Comparison of ENCODE assay signal across 10 mouse cellular contexts in the genomic region with DNA sequence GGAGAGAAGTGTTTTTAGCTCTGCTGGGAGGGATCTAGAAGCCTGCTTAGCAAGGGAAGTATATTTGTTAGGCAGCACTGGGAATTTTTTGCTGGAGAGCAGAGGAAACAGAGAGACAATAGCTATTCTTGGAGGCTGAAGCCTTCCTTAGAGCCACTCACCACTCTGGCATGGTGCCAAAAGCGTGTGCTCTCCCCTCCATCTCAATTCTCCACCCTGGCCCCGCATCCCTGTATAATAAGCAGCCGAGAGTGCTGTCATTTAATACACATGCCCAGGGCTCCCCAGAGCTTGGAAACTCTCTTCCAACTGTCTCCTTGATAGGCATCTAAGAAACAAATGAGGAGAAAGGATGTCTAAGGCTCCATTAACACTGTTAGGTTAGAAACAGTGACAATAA.
DNase-seq lines count a peak whose midpoint lies in the region; ATAC-seq and TF ChIP-seq lines count a peak whose summit lies in the region.
"Had no signal": no experiment of that assay in that cellular context is flagged by ENCODE, and none has a peak within 500 bp of the region (broad histone marks: within the 10 kb centered on the region; RNA-seq: fewer than 3 reads in every experiment).

No protein-coding gene starts in this region.

- ATAC-seq in midbrain, embryonic 11.5 days (ENCODE audit: low FRiP score), result peak; percentile 59; the same call in 1 of the 2 replicates
- ATAC-seq in hindbrain, embryonic 13.5 days (ENCODE audit: low FRiP score), result peak; percentile 84
- ATAC-seq in neural tube, embryonic 15.5 days (ENCODE audit: low FRiP score), result no peak

- intact Hi-C loops in heart, postnatal 14 days (cut with DNase I), result no loop called here

- no peak overlapping the region for H3K9ac ChIP-seq in midbrain, embryonic 11.5 days (ENCODE audit: low read length)
- H3K9ac ChIP-seq in hindbrain, embryonic 13.5 days, result no peak overlapping the region
- H3K9ac ChIP-seq in neural tube, embryonic 15.5 days (replicated peaks), result no peak overlapping the region
- H3K9ac ChIP-seq: liver, embryonic 14.5 days had no signal

- H3K27ac ChIP-seq in heart, embryonic 10.5 days, result no peak overlapping the region
- no peak overlapping the region for H3K27ac ChIP-seq in midbrain, embryonic 11.5 days (ENCODE audit: low read depth, low read length)
- no peak overlapping the region for H3K27ac ChIP-seq in midbrain, embryonic 10.5 days (replicated peaks)
- peak overlapping the region; percentile 66 for H3K27ac ChIP-seq in hindbrain, embryonic 13.5 days
- 0 out of 2 replicates have a peak overlapping the region, but pooled peaks have one; percentile 33 for H3K27ac ChIP-seq in neural tube, embryonic 15.5 days (replicated peaks)
- H3K27ac ChIP-seq in layer of hippocampus, adult 2 months, result no peak overlapping the region
- H3K27ac ChIP-seq: liver, embryonic 14.5 days had no signal

- H3K4me1 ChIP-seq in heart, embryonic 10.5 days, result peaks cover 7% of the 10 kb centered on the region
- no peaks in the 10 kb centered on the region for H3K4me1 ChIP-seq in midbrain, embryonic 11.5 days (ENCODE audit: control insufficient read depth, insufficient read depth, low read length)
- H3K4me1 ChIP-seq in midbrain, embryonic 10.5 days, result no peaks in the 10 kb centered on the region; the same call in 1 of the 2 replicates
- H3K4me1 ChIP-seq in hindbrain, embryonic 13.5 days (replicated peaks), result peaks cover 25% of the 10 kb centered on the region
- H3K4me1 ChIP-seq in neural tube, embryonic 15.5 days, result peaks cover 14% of the 10 kb centered on the region

- H3K4me3 ChIP-seq in heart, embryonic 10.5 days, result no peak overlapping the region
- H3K4me3 ChIP-seq in midbrain, embryonic 11.5 days (ENCODE audit: low read depth, low read length), result no peak overlapping the region
- no peak overlapping the region for H3K4me3 ChIP-seq in midbrain, embryonic 10.5 days
- H3K4me3 ChIP-seq in hindbrain, embryonic 13.5 days, result no peak overlapping the region
- no peak overlapping the region for H3K4me3 ChIP-seq in neural tube, embryonic 15.5 days (replicated peaks)
- H3K4me3 ChIP-seq in layer of hippocampus, adult 2 months, result no peak overlapping the region

- H3K36me3 ChIP-seq in heart, embryonic 10.5 days, result no peaks in the 10 kb centered on the region
- no peaks in the 10 kb centered on the region for H3K36me3 ChIP-seq in midbrain, embryonic 11.5 days (ENCODE audit: control insufficient read depth, insufficient read depth, low read length)
- H3K36me3 ChIP-seq in midbrain, embryonic 10.5 days, result no peaks in the 10 kb centered on the region
- H3K36me3 ChIP-seq in hindbrain, embryonic 13.5 days, result no peaks in the 10 kb centered on the region
- no peaks in the 10 kb centered on the region for H3K36me3 ChIP-seq in neural tube, embryonic 15.5 days

- TF ChIP-seq CTCF in layer of hippocampus, adult 2 months (conservative IDR thresholded peaks at IDR 0.05), result no peak

- 46% methylated on average over 3 of the region's 3 CpGs for WGBS in heart, embryonic 10.5 days
- 68% methylated on average over 3 of the region's 3 CpGs for WGBS in midbrain, embryonic 11.5 days
- 89% methylated on average over 3 of the region's 3 CpGs for WGBS in midbrain, embryonic 10.5 days
- WGBS in hindbrain, embryonic 13.5 days, result 28% methylated on average over 3 of the region's 3 CpGs
- 19% methylated on average over 3 of the region's 3 CpGs for WGBS in neural tube, embryonic 15.5 days

- no peaks in the 10 kb centered on the region for H3K9me3 ChIP-seq in heart, embryonic 10.5 days
- no peaks in the 10 kb centered on the region for H3K9me3 ChIP-seq in midbrain, embryonic 11.5 days (ENCODE audit: control insufficient read depth, low read length)
- H3K9me3 ChIP-seq in midbrain, embryonic 10.5 days (replicated peaks), result no peaks in the 10 kb centered on the region
- H3K9me3 ChIP-seq in hindbrain, embryonic 13.5 days, result no peaks in the 10 kb centered on the region
- H3K9me3 ChIP-seq in neural tube, embryonic 15.5 days (replicated peaks), result no peaks in the 10 kb centered on the region

- H3K4me2 ChIP-seq in midbrain, embryonic 11.5 days, result no peak overlapping the region
- H3K4me2 ChIP-seq in hindbrain, embryonic 13.5 days, result no peak overlapping the region
- no peak overlapping the region for H3K4me2 ChIP-seq in neural tube, embryonic 15.5 days

- no peaks in the 10 kb centered on the region for H3K27me3 ChIP-seq in heart, embryonic 10.5 days (ENCODE audit: insufficient read depth, poor library complexity, severe bottlenecking)
- no peaks in the 10 kb centered on the region for H3K27me3 ChIP-seq in midbrain, embryonic 11.5 days (ENCODE audit: control insufficient read depth, insufficient read depth, low read length)
- H3K27me3 ChIP-seq in midbrain, embryonic 10.5 days (ENCODE audit: low read depth, poor library complexity, severe bottlenecking), result no peaks in the 10 kb centered on the region
- H3K27me3 ChIP-seq in hindbrain, embryonic 13.5 days, result no peaks in the 10 kb centered on the region
- no peaks in the 10 kb centered on the region for H3K27me3 ChIP-seq in neural tube, embryonic 15.5 days (replicated peaks)

- DNase-seq in heart, postnatal 14 days, result peak; percentile 15 to 18
- DNase-seq in heart, embryonic 10.5 days (ENCODE audit: low spot score), result no peak
- DNase-seq in midbrain, embryonic 11.5 days (ENCODE audit: low spot score, missing footprints), result no peak
- no peak for DNase-seq in midbrain, embryonic 10.5 days (ENCODE audit: low spot score)
- no peak for DNase-seq in layer of hippocampus, adult 2 months (ENCODE audit: low spot score in 2 of 2)
- no peak for DNase-seq in thymus, postnatal 36 days
- DNase-seq: thymus, adult 18-20 months had no signal

Comparison
In these comparisons a context has a peak if more than half of its experiments do, and no peak if none do; other contexts are left out.
1. DNase-seq: peak in heart, postnatal 14 days (2 of 2); none in heart, embryonic 10.5 days (single experiment), midbrain, embryonic 11.5 days (single experiment), midbrain, embryonic 10.5 days (single experiment), layer of hippocampus, adult 2 months (0 of 2) and thymus, postnatal 36 days (0 of 2).
2. H3K27ac ChIP-seq: peak in hindbrain, embryonic 13.5 days (single experiment) and neural tube, embryonic 15.5 days (single experiment); none in heart, embryonic 10.5 days (single experiment), midbrain, embryonic 11.5 days (single experiment), midbrain, embryonic 10.5 days (single experiment) and layer of hippocampus, adult 2 months (single experiment).